Mouse (Mus musculus) midbrain, embryonic 13.5 days (tissue): ENCODE measurements around the gene Rpl18. TPM values are rescaled to one million over a fixed set of nuclear protein-coding genes. Genes with fewer than 3 reads are reported as not detected.

Experiments used
- ATAC-seq: fragments of 200-750 bp; cut with Nextera tagmentation; 2 replicates; pipeline ENCODE4 v1.8.0; 2017; ENCODE audit warnings: mild to moderate bottlenecking, moderate TSS enrichment, moderate library complexity
- H3K27ac ChIP-seq: fragments of 300-500 bp; sonication (generic); 2 replicates; pipeline ENCODE4 v1.5.1; 2015; ENCODE audit warnings: inconsistent platforms, mild to moderate bottlenecking, moderate library complexity
- H3K27me3 ChIP-seq: fragments of 300-500 bp; sonication (generic); 2 replicates; pipeline ENCODE4 v1.6.1; 2015; ENCODE audit warnings: mild to moderate bottlenecking, inconsistent platforms
- H3K36me3 ChIP-seq: fragments of 300-500 bp; sonication (generic); 2 replicates; pipeline ENCODE4 v1.6.1; 2015; ENCODE audit warnings: mild to moderate bottlenecking, inconsistent platforms
- H3K4me1 ChIP-seq: fragments of 300-500 bp; sonication (generic); replicated peaks from 2 replicates; pipeline ENCODE4 v1.6.1; 2015; ENCODE audit warnings: inconsistent platforms
- H3K4me2 ChIP-seq: fragments of 300-500 bp; sonication (generic); replicated peaks from 2 replicates; pipeline ENCODE4 v1.6.1; 2015; ENCODE audit warnings: moderate library complexity, mild to moderate bottlenecking, inconsistent platforms
- H3K4me3 ChIP-seq: fragments of 300-500 bp; sonication (generic); replicated peaks from 2 replicates; pipeline ENCODE4 v1.5.1; 2015; ENCODE audit warnings: mild to moderate bottlenecking, inconsistent platforms
- H3K9ac ChIP-seq: fragments of 300-500 bp; sonication (generic); replicated peaks from 2 replicates; pipeline ENCODE4 v1.6.1; 2015; ENCODE audit warnings: mild to moderate bottlenecking, inconsistent platforms
- H3K9me3 ChIP-seq: fragments of 300-500 bp; sonication (generic); 2 replicates; pipeline ENCODE4 v1.6.1; 2016; ENCODE audit warnings: mild to moderate bottlenecking, inconsistent platforms
- WGBS: fragments of 180-500 bp; shearing (Covaris S2); methylation state at CpG from one replicate; pipeline ENCODE4 v1.1.7; 2015; 5-methylcytosine and 5-hydroxymethylcytosine counted together
- polyA plus RNA-seq: library from polyadenylated mRNA; unstranded; fragments of >200 nt; fragmentation: Nextera tagmentation; extraction: Ambion mirVana; gene quantifications from 2 replicates; pipeline ENCODE4 v1.2.1, GENCODE M21; 2015

Rpl18 gene
- polyA plus RNA-seq, 1 experiment from 2014 or later: 684 TPM

DNA sequence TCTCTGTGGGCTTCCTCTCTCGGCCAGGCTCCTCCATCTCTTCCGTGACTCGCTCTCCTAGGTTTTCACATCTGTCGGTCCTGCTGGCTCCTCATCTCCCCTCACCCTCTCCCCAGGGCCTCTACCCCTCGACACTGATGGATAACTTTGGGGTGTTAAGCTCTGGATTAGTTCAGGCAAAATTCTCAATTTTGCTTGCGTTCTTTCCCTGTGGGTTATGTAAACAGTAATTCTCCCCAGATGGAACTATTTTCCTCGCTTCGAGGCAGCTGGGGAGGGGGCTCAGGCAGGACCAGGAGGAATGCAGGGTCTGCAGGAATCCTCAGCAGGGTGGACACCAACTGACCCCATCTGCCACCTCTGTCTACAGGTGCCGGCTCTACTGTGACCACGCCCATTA lies 29.4 kb upstream of the Rpl18 start:
- H3K4me3 ChIP-seq: no peak overlapping the region
- WGBS: 69% methylated on average over 10 of the region's 10 CpGs
- H3K9ac ChIP-seq: no peak overlapping the region
- no peak for ATAC-seq
- H3K27ac ChIP-seq: no peak overlapping the region
- no peak overlapping the region for H3K4me2 ChIP-seq
- no peaks in the 10 kb centered on the region for H3K27me3 ChIP-seq
- H3K36me3 ChIP-seq: no peaks in the 10 kb centered on the region
- peaks cover 11% of the 10 kb centered on the region for H3K4me1 ChIP-seq
- no peaks in the 10 kb centered on the region for H3K9me3 ChIP-seq

DNA sequence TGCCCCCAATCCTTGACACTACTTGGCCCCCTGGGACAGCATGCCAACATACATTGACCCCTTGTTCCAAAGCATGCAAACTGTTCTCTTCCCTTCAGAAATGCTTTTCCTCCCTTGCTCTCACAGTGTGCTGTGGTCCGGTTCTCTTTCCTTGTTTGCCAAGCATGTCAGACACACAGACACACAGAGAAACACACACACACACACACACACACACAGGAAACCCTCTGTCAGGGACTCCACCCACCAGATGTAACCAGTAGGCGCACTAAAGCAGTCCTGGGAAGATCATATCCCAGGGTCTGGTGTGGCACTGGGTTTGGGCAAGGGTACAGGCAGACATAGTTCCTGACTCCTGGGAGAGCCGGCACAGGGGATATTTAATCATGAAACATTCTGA lies 28.4 kb upstream of the Rpl18 start:
- no peak overlapping the region for H3K4me3 ChIP-seq
- no peaks in the 10 kb centered on the region for H3K27me3 ChIP-seq
- peaks cover 11% of the 10 kb centered on the region for H3K4me1 ChIP-seq
- H3K4me2 ChIP-seq: no peak overlapping the region
- no peaks in the 10 kb centered on the region for H3K9me3 ChIP-seq
- ATAC-seq: no peak
- H3K36me3 ChIP-seq: no peaks in the 10 kb centered on the region
- WGBS: 74% methylated on average over 3 of the region's 3 CpGs
- H3K9ac ChIP-seq: no peak overlapping the region
- H3K27ac ChIP-seq: no peak overlapping the region

GRCm38 (mm10) chr7:45689099-45689498 lies 26.2 kb upstream of the Rpl18 start:
- no peak overlapping the region for H3K4me3 ChIP-seq
- 0 out of 2 replicates have a peak, but pooled peaks cover 3% of the 10 kb centered on the region for H3K27me3 ChIP-seq
- H3K9me3 ChIP-seq: no peaks in the 10 kb centered on the region
- no peaks in the 10 kb centered on the region for H3K4me1 ChIP-seq
- H3K36me3 ChIP-seq: no peaks in the 10 kb centered on the region
- no peak overlapping the region for H3K4me2 ChIP-seq
- H3K9ac ChIP-seq: no peak overlapping the region
- 66% methylated on average over 6 of the region's 6 CpGs for WGBS
- no peak for ATAC-seq
- no peak overlapping the region for H3K27ac ChIP-seq

- WGBS: 86% methylated on average over 11 of the region's 11 CpGs
Observed at GRCm38 (mm10) chr7:45689800-45690199, 25.5 kb upstream of the Rpl18 start.

DNA sequence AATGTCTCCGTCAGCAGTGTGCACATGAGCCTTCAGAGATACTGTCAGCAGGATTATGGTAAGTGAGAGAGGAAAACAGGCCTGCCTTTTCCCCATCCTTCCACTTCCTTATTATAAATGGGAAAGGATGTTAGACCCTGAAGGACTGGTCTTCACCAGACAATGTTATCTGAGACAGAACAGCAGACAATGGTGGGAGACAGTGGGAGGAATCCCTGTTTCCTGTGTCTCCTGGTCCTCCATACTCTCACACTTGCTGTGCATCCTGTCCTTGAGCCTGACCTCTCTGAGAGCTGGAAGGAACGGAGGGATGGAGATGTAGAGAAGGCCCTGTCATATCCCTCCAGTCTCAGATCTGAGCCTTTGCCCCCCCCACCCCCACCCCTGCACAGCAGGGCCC lies 22.9 kb upstream of the Rpl18 start:
- Histone ChIP-seq H3K4me2 (no peak overlapping the region), H3K4me3 (no peak overlapping the region), H3K27me3 (0 out of 2 replicates have a peak, but pooled peaks cover 3% of the 10 kb centered on the region), H3K27ac (no peak overlapping the region), H3K4me1 (0 out of 2 replicates have a peak, but pooled peaks cover 5% of the 10 kb centered on the region), H3K36me3 (no peaks in the 10 kb centered on the region), H3K9me3 (no peaks in the 10 kb centered on the region), H3K9ac (no peak overlapping the region)
- 71% methylated on average over 2 of the region's 2 CpGs for WGBS
- ATAC-seq: no peak

More at GRCm38 (mm10) chr7:45689800-45690199, 25.5 kb upstream of the Rpl18 start:
- H3K4me1 ChIP-seq: 0 out of 2 replicates have a peak, but pooled peaks cover 2% of the 10 kb centered on the region
- H3K9ac ChIP-seq: no peak overlapping the region
- no peaks in the 10 kb centered on the region for H3K9me3 ChIP-seq
- no peak for ATAC-seq
- H3K36me3 ChIP-seq: no peaks in the 10 kb centered on the region
- H3K27me3 ChIP-seq: 0 out of 2 replicates have a peak, but pooled peaks cover 3% of the 10 kb centered on the region
- H3K4me3 ChIP-seq: no peak overlapping the region
- no peak overlapping the region for H3K4me2 ChIP-seq
- no peak overlapping the region for H3K27ac ChIP-seq

DNA sequence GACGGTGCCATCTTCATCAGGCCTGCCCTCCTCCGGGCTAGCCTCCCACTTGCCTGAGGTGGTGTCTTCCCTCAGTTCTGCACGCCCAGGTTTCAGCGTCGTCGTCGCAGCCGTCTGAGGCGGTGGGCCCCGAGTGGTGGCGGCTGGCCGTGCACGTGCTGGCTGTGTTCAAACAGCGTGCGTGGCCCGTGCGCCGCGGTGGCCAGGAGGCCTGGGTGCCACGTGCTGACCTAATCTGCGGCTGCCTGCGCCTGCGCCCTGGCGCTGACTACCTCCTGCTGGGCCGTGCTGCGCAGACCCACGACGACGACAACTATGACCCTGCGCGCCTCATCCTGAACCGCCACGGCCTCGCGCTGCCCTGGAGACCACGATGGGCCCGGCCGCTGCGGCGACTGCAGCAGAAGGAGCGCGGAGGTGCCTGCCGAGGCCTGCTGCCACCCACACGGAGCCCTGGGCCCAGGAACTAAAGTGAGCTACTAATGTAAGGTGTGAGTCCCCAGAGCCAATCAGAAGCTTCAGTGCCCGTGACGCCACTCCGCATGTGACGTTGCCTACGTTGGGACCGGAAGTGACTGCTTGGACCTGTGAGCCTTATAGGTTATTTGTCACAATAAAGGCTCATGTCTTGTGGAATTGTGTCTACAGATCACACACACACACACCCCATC lies 21.2 kb upstream of the Rpl18 start, which contains the start of gene Sec1:
TSS of gene Sec1 (minus strand) at position 482 of the 671 bp plus-strand sequence.
- H3K9me3 ChIP-seq: no peaks in the 10 kb centered on the region
- H3K4me2 ChIP-seq: no peak within 1 kb of the TSS
- peaks cover 16% of the 10 kb centered on the region for H3K27me3 ChIP-seq
- no peak within 1 kb of the TSS for H3K9ac ChIP-seq
- no peak within 1 kb of the TSS for H3K4me3 ChIP-seq
- no peak within 1 kb of the TSS for H3K27ac ChIP-seq
- WGBS: 89% methylated on average over 50 of the region's 50 CpGs
- H3K4me1 ChIP-seq: peaks cover 9% of the 10 kb centered on the region; the same call in 1 of the 2 replicates
- ATAC-seq: no peak
- no peaks in the 10 kb centered on the region for H3K36me3 ChIP-seq

GRCm38 (mm10) chr7:45695098-45695497 lies 20.2 kb upstream of the Rpl18 start:
- Histone ChIP-seq H3K9me3 (no peaks in the 10 kb centered on the region), H3K27ac (no peak overlapping the region), H3K4me3 (no peak overlapping the region), H3K4me2 (no peak overlapping the region), H3K9ac (no peak overlapping the region), H3K36me3 (no peaks in the 10 kb centered on the region), H3K27me3 (peaks cover 26% of the 10 kb centered on the region), H3K4me1 (peaks cover 19% of the 10 kb centered on the region)
- no peak for ATAC-seq
- 13% methylated on average over 6 of the region's 6 CpGs for WGBS

DNA sequence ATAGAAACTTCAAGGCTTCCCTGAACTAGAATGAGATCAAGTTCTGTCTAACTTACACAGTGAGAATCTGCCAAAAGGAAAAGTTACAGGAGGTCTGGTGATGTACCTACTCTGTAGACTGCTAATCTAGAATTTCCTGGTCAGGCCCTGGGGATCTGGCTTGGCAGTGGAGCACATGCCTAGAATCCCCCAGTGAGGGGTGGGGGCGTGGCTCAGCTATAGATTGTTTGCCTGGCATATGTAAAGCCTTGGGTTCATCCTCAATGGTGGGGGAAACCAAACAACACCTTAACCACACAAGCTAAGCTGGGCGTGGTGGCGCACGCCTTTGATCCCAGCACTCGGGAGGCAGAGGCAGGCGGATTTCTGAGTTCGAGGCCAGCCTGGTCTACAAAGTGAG lies 17.4 kb upstream of the Rpl18 start:
- Histone ChIP-seq H3K27me3 (peaks cover 28% of the 10 kb centered on the region), H3K9me3 (no peaks in the 10 kb centered on the region), H3K27ac (no peak overlapping the region), H3K4me1 (peaks cover 43% of the 10 kb centered on the region), H3K4me2 (no peak overlapping the region), H3K36me3 (no peaks in the 10 kb centered on the region), H3K9ac (no peak overlapping the region), H3K4me3 (no peak overlapping the region)
- ATAC-seq: no peak
- WGBS: 78% methylated on average over 7 of the region's 7 CpGs

- peaks cover 57% of the 10 kb centered on the region for H3K4me1 ChIP-seq
- H3K9me3 ChIP-seq: no peaks in the 10 kb centered on the region
- ATAC-seq: no peak
- H3K4me2 ChIP-seq: peak within 1 kb of the TSS; percentile 92
- peak within 1 kb of the TSS; percentile 80 for H3K9ac ChIP-seq
- no peaks in the 10 kb centered on the region for H3K36me3 ChIP-seq
- H3K27me3 ChIP-seq: peaks cover 28% of the 10 kb centered on the region
- 2% methylated on average over 36 of the region's 36 CpGs for WGBS
- H3K4me3 ChIP-seq: peak within 1 kb of the TSS; percentile 52
- peak within 1 kb of the TSS; percentile 85 for H3K27ac ChIP-seq
Observed at GRCm38 (mm10) chr7:45699523-45700141, 15.6 kb upstream of the Rpl18 start, which contains the start of gene Car11. Gene Car11 (plus strand): TSS chr7:45699843.

- peak; percentile 10 for ATAC-seq
- Histone ChIP-seq H3K9me3 (no peaks in the 10 kb centered on the region), H3K4me3 (peak overlapping the region; percentile 52), H3K4me1 (peaks cover 57% of the 10 kb centered on the region), H3K27me3 (peaks cover 28% of the 10 kb centered on the region), H3K4me2 (peak overlapping the region; percentile 92), H3K27ac (peak overlapping the region; percentile 85), H3K9ac (peak overlapping the region; percentile 80), H3K36me3 (no peaks in the 10 kb centered on the region)
- WGBS: 0% methylated on average over 20 of the region's 20 CpGs
Observed at GRCm38 (mm10) chr7:45700301-45701015, 14.8 kb upstream of the Rpl18 start.

- peak overlapping the region; percentile 92 for H3K4me2 ChIP-seq
- no peak for ATAC-seq
- H3K27me3 ChIP-seq: peaks cover 28% of the 10 kb centered on the region
- H3K36me3 ChIP-seq: no peaks in the 10 kb centered on the region
- H3K9me3 ChIP-seq: no peaks in the 10 kb centered on the region
- peak overlapping the region; percentile 85 for H3K27ac ChIP-seq
- peak overlapping the region; percentile 53 for H3K9ac ChIP-seq
- H3K4me1 ChIP-seq: peaks cover 63% of the 10 kb centered on the region
- WGBS: 28% methylated on average over 11 of the region's 11 CpGs
- peak overlapping the region; percentile 52 for H3K4me3 ChIP-seq
Observed at GRCm38 (mm10) chr7:45701072-45701471, 14.2 kb upstream of the Rpl18 start.

DNA sequence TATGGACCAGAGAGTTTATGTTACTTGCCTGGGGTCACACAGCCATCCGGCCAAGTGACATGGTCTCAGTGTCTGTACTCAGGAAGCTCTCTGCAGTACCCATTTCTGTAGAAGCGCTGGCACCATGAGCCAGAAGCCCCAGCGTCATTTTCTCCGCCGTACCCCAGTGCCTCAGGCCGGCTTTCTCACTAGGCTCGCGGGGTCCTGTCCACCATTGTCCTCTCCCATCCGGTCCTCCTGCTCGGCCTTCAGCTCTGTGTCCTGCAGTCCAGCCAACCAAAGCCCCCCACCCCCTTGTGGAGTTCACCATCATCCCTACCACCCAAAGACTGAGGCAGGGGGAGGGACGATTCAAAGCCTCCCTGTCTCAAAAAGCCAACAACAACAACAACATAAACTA lies 13.7 kb upstream of the Rpl18 start:
- Histone ChIP-seq H3K4me3 (peak overlapping the region; percentile 52; the same call in 1 of the 2 replicates), H3K36me3 (no peaks in the 10 kb centered on the region)

More for the DNA sequence above, 13.7 kb upstream of the Rpl18 start:
- Histone ChIP-seq H3K27ac (no peak overlapping the region), H3K4me2 (peak overlapping the region; percentile 92), H3K27me3 (peaks cover 28% of the 10 kb centered on the region), H3K9me3 (no peaks in the 10 kb centered on the region), H3K9ac (no peak overlapping the region), H3K4me1 (peaks cover 69% of the 10 kb centered on the region)
- WGBS: 83% methylated on average over 11 of the region's 11 CpGs
- no peak for ATAC-seq
